Mouse (Mus musculus): ENCODE results near the gene Slc1a5.

- TF ChIP-seq CTCF (IDR thresholded peaks at IDR 0.05; ENCODE audit: low read depth), result no peak
- TF ChIP-seq EP300 (IDR thresholded peaks at IDR 0.05; ENCODE audit: low read depth), result no peak; the same call in 1 of the 2 replicates
These were observed at the start of gene Slc1a5 for GRCm38 (mm10) chr7:16780825-16781554.
